Comparison of ENCODE assay signal across 8 mouse cellular contexts in genomic region chr4:154864961-154865760, GRCm38 (mm10). TPM values are rescaled to one million over a fixed set of nuclear protein-coding genes. Genes with fewer than 3 reads are reported as not detected.
DNase-seq lines count a peak whose midpoint lies in the region; ATAC-seq lines count a peak whose summit lies in the region.

No protein-coding gene starts in this region.

- DNase-seq in liver, embryonic 11.5 days (ENCODE audit: low spot score): no peak
- no peak for DNase-seq in liver
- no peak for DNase-seq in embryo, embryonic 10.5 days (ENCODE audit: low spot score)
- no peak for DNase-seq in kidney, postnatal 10 days
- DNase-seq in kidney, adult 8-10 months: no peak

- H3K9ac ChIP-seq in liver, embryonic 11.5 days (ENCODE audit: low read depth, low read length): peak overlapping the region; percentile 63; the same call in 1 of the 2 replicates
- peak overlapping the region; percentile 47; the same call in 1 of the 2 replicates for H3K9ac ChIP-seq in forebrain, embryonic 12.5 days
- peak overlapping the region; percentile 65 for H3K9ac ChIP-seq in limb, embryonic 13.5 days
- H3K9ac ChIP-seq in stomach, embryonic 15.5 days: no peak overlapping the region

- 0 out of 2 replicates have a peak, but pooled peaks cover 2% of the 10 kb centered on the region for H3K27me3 ChIP-seq in liver, embryonic 11.5 days (replicated peaks; ENCODE audit: control insufficient read depth, insufficient read depth, low read length)
- peaks cover 67% of the 10 kb centered on the region for H3K27me3 ChIP-seq in forebrain, embryonic 12.5 days
- H3K27me3 ChIP-seq in limb, embryonic 13.5 days: peaks cover 7% of the 10 kb centered on the region; the same call in 1 of the 2 replicates
- H3K27me3 ChIP-seq in stomach, embryonic 15.5 days (replicated peaks): no peaks in the 10 kb centered on the region

- peaks cover 2% of the 10 kb centered on the region for H3K4me1 ChIP-seq in liver, embryonic 11.5 days (replicated peaks; ENCODE audit: control insufficient read depth, insufficient read depth, low read length)
- H3K4me1 ChIP-seq in forebrain, embryonic 12.5 days: peaks cover 14% of the 10 kb centered on the region
- H3K4me1 ChIP-seq in limb, embryonic 13.5 days: peaks cover 13% of the 10 kb centered on the region
- peaks cover 10% of the 10 kb centered on the region for H3K4me1 ChIP-seq in stomach, embryonic 15.5 days

- 81% methylated on average over 18 of the region's 18 CpGs for WGBS in liver, embryonic 11.5 days
- WGBS in forebrain, embryonic 12.5 days: 87% methylated on average over 18 of the region's 18 CpGs
- 80% methylated on average over 18 of the region's 18 CpGs for WGBS in limb, embryonic 13.5 days
- 79% methylated on average over 18 of the region's 18 CpGs for WGBS in stomach, embryonic 15.5 days

- H3K4me3 ChIP-seq in liver, embryonic 11.5 days (ENCODE audit: low read depth, low read length): no peak overlapping the region
- H3K4me3 ChIP-seq in forebrain, embryonic 12.5 days (replicated peaks): no peak overlapping the region
- H3K4me3 ChIP-seq in limb, embryonic 13.5 days: peak overlapping the region; percentile 43
- H3K4me3 ChIP-seq in stomach, embryonic 15.5 days (replicated peaks): peak overlapping the region; percentile 39; the same call in 1 of the 2 replicates

- H3K27ac ChIP-seq in liver, embryonic 11.5 days (ENCODE audit: low read depth, low read length): 0 out of 2 replicates have a peak overlapping the region, but pooled peaks have one; percentile 28
- peak overlapping the region; percentile 47; the same call in 1 of the 2 replicates for H3K27ac ChIP-seq in forebrain, embryonic 12.5 days
- peak overlapping the region; percentile 89 for H3K27ac ChIP-seq in limb, embryonic 13.5 days
- peak overlapping the region; percentile 75; the same call in 1 of the 2 replicates for H3K27ac ChIP-seq in stomach, embryonic 15.5 days

- H3K9me3 ChIP-seq in liver, embryonic 11.5 days (ENCODE audit: control insufficient read depth, low read length): no peaks in the 10 kb centered on the region
- no peaks in the 10 kb centered on the region for H3K9me3 ChIP-seq in forebrain, embryonic 12.5 days
- no peaks in the 10 kb centered on the region for H3K9me3 ChIP-seq in limb, embryonic 13.5 days
- no peaks in the 10 kb centered on the region for H3K9me3 ChIP-seq in stomach, embryonic 15.5 days

- no peak for ATAC-seq in liver, embryonic 11.5 days (replicated peaks; ENCODE audit: low FRiP score)
- peak; percentile 10; the same call in 1 of the 2 replicates for ATAC-seq in forebrain, embryonic 12.5 days (ENCODE audit: low FRiP score)
- ATAC-seq in limb, embryonic 13.5 days (ENCODE audit: low FRiP score, low read depth): peak; percentile 15; the same call in 1 of the 2 replicates
- ATAC-seq in stomach, embryonic 15.5 days (ENCODE audit: insufficient read depth, low FRiP score, low read depth): no peak

- no peaks in the 10 kb centered on the region for H3K36me3 ChIP-seq in liver, embryonic 11.5 days (ENCODE audit: control insufficient read depth, insufficient read depth, low read length)
- no peaks in the 10 kb centered on the region for H3K36me3 ChIP-seq in forebrain, embryonic 12.5 days (replicated peaks)
- H3K36me3 ChIP-seq in limb, embryonic 13.5 days: no peaks in the 10 kb centered on the region
- no peaks in the 10 kb centered on the region for H3K36me3 ChIP-seq in stomach, embryonic 15.5 days

- H3K4me2 ChIP-seq in liver, embryonic 11.5 days: peak overlapping the region; percentile 74
- peak overlapping the region; percentile 53 for H3K4me2 ChIP-seq in forebrain, embryonic 12.5 days
- H3K4me2 ChIP-seq in limb, embryonic 13.5 days (replicated peaks): peak overlapping the region; percentile 63
- H3K4me2 ChIP-seq in stomach, embryonic 15.5 days: peak overlapping the region; percentile 63

RNA-seq across cellular contexts. Expression of gene Mmel1, which starts 4.2 kb away (rescaled TPM):
- 0.25 and 0.31 TPM in 2 replicates for polyA plus RNA-seq in liver, embryonic 11.5 days (2014; fragmentation: Nextera tagmentation; extraction: Ambion mirVana)
- polyA plus RNA-seq in forebrain, embryonic 12.5 days (2016; fragmentation: Nextera tagmentation; extraction: Ambion mirVana): 0.08 and 0.19 TPM in 2 replicates
- polyA plus RNA-seq in limb, embryonic 13.5 days (2015; fragmentation: Nextera tagmentation; extraction: Ambion mirVana): 0.05 and 0.23 TPM in 2 replicates
- 0.21 and 0.23 TPM in 2 replicates for polyA plus RNA-seq in stomach, embryonic 15.5 days (2015; fragmentation: Nextera tagmentation; extraction: Ambion mirVana)

RNA-seq across cellular contexts. Expression of gene Ttc34, which starts 27.9 kb away (rescaled TPM):
- polyA plus RNA-seq in liver, embryonic 11.5 days (2014; fragmentation: Nextera tagmentation; extraction: Ambion mirVana): 0.10 TPM in 1 of 2 replicates, not detected in the other
- polyA plus RNA-seq in forebrain, embryonic 12.5 days (2016; fragmentation: Nextera tagmentation; extraction: Ambion mirVana): 0.26 and 0.38 TPM in 2 replicates
- 0.27 and 0.32 TPM in 2 replicates for polyA plus RNA-seq in limb, embryonic 13.5 days (2015; fragmentation: Nextera tagmentation; extraction: Ambion mirVana)
- polyA plus RNA-seq in stomach, embryonic 15.5 days (2015; fragmentation: Nextera tagmentation; extraction: Ambion mirVana): 0.08 and 0.17 TPM in 2 replicates

RNA-seq across cellular contexts. Expression of gene Fam213b, which starts 33.8 kb away (rescaled TPM):
- 17.4 and 20.1 TPM in 2 replicates for polyA plus RNA-seq in liver, embryonic 11.5 days (2014; fragmentation: Nextera tagmentation; extraction: Ambion mirVana)
- 29.8 and 30.3 TPM in 2 replicates for polyA plus RNA-seq in forebrain, embryonic 12.5 days (2016; fragmentation: Nextera tagmentation; extraction: Ambion mirVana)
- polyA plus RNA-seq in limb, embryonic 13.5 days (2015; fragmentation: Nextera tagmentation; extraction: Ambion mirVana): 44.3 and 45.1 TPM in 2 replicates
- polyA plus RNA-seq in stomach, embryonic 15.5 days (2015; fragmentation: Nextera tagmentation; extraction: Ambion mirVana): 29.1 and 30.6 TPM in 2 replicates

Comparison
In these comparisons a context has a peak if more than half of its experiments do, and no peak if none do; other contexts are left out.
1. ATAC-seq: peak in forebrain, embryonic 12.5 days (single experiment) and limb, embryonic 13.5 days (single experiment); none in liver, embryonic 11.5 days (single experiment) and stomach, embryonic 15.5 days (single experiment).
2. H3K27ac ChIP-seq: peak in every context shown above with its lines; median percentile 89 in limb, embryonic 13.5 days; 75 in stomach, embryonic 15.5 days; 47 in forebrain, embryonic 12.5 days; 28 in liver, embryonic 11.5 days.
3. H3K4me3 ChIP-seq: peak in limb, embryonic 13.5 days (single experiment) and stomach, embryonic 15.5 days (single experiment); none in liver, embryonic 11.5 days (single experiment) and forebrain, embryonic 12.5 days (single experiment).
4. Peak in every context shown above with its lines, with median percentiles within 50 percentile points of each other: H3K4me2 ChIP-seq.